Mouse (Mus musculus): Measurements from ENCODE around the gene Asic2. TPM values are rescaled to one million over a fixed set of nuclear protein-coding genes. Genes with fewer than 3 reads are reported as not detected.

Gene Asic2
- total RNA-seq, 2 experiments from 2014 or later: 82.0 to 86.5 TPM

DNA sequence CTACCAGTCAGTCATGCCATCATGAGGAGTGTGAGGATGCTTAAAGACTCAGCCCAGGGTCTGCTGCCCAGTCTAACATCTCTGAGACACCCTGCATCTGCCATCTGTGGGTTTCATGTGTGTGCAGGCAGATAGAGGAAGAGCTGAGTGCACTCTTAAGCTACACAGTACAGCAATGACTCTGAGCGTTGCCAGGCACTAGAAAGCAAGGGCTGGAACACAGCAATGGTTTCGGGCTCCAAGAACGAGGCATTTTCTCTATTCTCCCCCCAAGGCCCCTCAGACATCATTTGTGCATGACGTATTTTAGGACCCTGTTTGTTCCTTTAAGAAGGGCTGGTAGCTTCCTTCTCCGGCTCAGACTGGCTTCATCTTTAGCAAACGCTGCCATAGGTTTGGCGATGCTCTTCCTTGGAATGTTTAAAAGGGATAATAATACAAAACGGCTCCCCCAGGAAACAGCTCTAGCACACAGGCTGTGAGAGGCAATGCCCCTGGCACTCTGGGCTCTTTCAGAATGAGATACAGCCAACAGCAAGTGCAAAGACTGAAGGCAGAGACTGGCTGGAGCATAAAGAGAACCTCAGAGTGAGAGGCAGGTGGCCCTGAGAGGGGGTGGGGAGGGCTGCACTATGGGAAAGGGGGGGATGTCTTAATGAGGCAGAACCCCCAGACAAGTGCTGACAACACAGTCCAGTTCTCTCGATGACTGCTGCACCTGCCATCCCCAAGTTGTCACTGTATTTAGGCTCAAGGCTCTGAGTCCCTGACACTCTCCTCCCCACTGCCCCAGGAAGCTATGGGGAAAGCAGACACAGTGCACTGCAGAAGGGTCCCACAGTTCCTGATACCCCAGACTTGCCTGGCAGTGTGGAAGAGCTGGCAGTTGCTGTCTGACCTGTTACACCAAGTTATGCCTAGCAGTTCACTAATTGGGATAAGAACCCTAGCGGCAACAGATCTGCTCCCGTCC, 2.3 kb downstream of the Asic2 start:
- intact Hi-C loops (cut with DNase I): loop anchor here (5.0 to 10.0 kb wide), 2 partner anchors 191 to 329 kb away; no protein-coding TSS in a partner anchor
- DNase-seq (ENCODE audit: extremely low spot score in 1 of 2, low spot score in 2 of 2): peak; percentile 32 to 36

DNA sequence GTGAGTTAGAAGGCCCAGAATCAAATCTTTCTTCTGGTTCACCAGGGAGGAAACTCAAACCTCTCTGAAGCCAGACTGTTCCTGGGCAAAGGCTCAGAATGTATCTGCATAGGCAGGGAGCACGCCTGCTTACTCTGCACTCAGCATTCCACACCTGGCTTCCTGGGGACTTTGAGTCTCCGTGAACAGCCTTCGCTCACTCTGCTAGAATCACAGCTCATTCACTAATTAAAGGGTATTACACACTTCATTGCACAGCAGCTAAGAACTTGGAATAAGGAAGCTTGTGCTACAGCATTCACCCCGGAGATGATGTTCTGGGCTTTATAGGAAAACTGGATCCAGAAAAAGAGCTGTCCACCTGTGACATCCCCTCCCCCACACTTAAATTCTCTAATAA, 3.7 kb downstream of the Asic2 start:
- intact Hi-C loops (cut with DNase I): loop anchor here (10.0 kb wide), 1 partner anchor 190 kb away; no protein-coding TSS in a partner anchor
- DNase-seq (ENCODE audit: extremely low spot score in 1 of 2, low spot score in 2 of 2): no peak

DNA sequence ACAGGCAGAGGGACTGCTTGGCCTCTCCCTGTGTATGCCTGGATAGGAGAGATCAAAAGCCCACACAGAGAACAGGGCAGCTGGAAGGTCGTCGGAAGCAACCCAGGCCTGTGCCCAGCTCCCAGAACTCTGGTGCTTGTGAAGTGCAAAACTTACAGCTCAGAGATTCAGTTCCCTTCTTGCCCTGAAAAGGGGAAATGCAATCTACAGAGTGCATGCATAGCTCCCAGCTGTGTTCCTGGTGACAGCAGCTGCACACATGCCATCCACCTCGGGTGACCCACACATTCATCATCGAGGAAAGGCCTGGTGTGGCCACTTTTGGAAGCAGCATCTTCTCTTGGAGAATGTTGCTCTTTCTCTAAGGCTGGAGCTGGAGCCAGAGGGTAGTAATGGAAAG, 13.9 kb downstream of the Asic2 start:
- intact Hi-C loops (cut with DNase I): no loop called here
- no peak for DNase-seq (ENCODE audit: extremely low spot score in 1 of 2, low spot score in 2 of 2)

DNA sequence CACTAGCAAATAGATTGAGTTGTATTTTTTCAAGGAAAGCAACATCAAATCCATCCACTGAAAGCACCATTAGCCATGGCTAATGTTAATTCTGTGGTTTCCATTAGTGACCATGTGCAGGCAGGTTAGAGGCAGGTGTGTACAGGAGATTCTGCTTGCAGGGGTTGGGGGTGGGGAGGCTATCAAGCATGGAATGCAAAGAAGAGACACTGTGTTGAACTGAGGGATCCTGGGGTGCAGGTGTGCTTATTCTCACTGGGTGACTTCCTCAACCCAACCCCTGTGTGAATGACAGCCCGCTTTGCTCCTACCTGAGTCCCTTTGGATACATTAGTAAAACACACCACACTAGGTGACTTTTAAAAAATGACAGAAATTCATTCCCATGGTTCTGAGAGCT, 20.2 kb downstream of the Asic2 start:
- no peak for DNase-seq (ENCODE audit: extremely low spot score in 1 of 2, low spot score in 2 of 2)
- intact Hi-C loops (cut with DNase I): no loop called here

DNA sequence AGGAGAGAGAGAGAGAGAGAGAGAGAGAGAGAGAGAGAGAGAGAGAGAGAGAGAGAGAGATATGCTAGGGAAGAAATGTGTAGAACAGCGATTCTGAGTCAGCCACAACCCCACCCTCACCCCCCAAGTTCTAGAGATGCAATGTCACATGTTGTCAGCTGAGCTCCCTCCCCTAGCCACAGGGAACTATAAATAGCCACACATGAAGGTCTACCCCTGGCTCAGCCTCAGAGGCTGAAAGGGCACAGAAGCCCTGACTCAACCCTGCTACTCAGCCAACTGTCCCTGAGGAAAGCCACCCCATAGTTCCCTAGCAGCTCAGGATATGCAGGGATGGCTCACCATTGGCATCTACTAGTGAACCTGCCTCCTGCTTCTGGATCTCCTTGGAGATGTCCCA, 26.1 kb downstream of the Asic2 start:
- no peak for DNase-seq (ENCODE audit: extremely low spot score in 1 of 2, low spot score in 2 of 2)
- intact Hi-C loops (cut with DNase I): no loop called here

DNA sequence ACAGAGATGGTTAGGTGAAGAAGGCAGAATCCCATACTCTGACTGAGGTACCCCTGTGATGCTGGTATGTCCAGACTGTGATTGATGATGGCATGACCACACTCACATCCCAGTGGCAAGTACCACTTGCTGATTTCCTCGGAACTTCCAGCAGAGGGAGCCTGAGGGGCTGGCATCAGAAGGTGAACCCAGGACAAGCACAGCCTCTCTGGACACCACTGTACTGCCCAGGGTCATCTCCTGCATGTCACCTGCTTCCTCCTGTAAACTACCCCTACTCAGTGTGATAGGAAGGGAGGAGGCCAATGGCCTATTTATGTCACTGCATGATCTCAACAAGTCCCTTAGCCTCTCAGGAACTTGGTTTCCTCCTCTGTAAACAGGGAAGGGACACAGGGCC, 27.3 kb downstream of the Asic2 start:
- DNase-seq (ENCODE audit: extremely low spot score in 1 of 2, low spot score in 2 of 2): peak in 1 of 2 experiments; percentile 37
- intact Hi-C loops (cut with DNase I): no loop called here

DNA sequence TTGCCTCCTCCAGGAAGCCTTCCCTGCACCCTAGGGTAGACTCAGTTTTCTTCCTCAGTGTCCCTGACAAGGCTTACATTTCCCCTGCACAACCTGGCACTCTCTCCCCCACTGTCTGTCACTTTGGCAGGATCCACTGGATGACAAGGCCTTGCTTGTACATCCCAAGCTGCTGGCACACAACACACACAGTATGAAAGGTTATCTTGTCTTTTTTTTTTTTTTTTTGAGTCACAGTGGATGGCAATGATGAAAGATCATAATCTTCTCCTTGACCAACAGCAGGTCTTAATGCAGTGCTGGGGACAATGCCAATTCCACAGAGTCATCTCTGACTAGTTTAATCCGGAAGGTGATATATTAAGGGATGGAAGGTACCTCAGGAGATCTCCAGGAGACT, 30.7 kb downstream of the Asic2 start:
- no peak for DNase-seq (ENCODE audit: extremely low spot score in 1 of 2, low spot score in 2 of 2)
- intact Hi-C loops (cut with DNase I): no loop called here

DNA sequence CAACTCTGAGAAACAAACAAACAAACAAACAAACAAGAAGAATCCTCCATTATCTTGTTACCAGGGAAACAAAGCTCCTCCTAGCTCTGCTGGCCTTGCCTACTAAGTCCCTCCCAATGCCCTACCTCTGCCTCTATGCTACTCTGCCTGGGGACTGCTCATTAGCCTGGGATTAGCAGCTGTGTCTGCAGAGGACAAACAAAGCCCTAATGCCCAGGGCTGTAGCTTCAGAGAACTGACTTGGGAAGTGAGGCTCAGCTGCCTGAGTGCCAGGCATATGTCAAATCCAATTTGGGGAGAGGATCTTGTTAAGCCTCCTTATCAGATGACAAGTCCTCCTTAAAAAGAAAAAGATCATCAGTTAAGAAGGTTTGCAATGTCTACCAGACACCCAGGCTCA, 41.9 kb downstream of the Asic2 start:
- no peak for DNase-seq (ENCODE audit: extremely low spot score in 1 of 2, low spot score in 2 of 2)
- intact Hi-C loops (cut with DNase I): no loop called here

DNA sequence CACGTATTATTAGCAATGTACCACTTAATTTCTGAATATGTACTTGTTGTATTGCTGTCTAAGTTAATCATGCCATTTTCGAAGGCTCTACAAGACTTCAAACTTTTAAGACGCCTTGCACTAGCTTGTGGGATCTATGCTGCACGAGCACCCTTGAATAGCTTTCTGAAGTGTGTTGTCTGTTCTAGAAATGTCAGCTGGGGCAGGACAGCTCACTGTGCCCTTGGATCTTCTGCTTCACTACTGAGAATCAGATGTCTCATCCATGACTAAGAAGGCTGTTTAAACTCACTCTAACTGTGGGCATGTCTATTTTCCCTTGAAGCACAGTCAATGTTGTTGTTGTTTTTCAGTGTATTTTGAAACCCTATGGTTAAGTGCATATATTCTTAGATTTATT, 44.6 kb downstream of the Asic2 start:
- intact Hi-C loops (cut with DNase I): no loop called here

DNA sequence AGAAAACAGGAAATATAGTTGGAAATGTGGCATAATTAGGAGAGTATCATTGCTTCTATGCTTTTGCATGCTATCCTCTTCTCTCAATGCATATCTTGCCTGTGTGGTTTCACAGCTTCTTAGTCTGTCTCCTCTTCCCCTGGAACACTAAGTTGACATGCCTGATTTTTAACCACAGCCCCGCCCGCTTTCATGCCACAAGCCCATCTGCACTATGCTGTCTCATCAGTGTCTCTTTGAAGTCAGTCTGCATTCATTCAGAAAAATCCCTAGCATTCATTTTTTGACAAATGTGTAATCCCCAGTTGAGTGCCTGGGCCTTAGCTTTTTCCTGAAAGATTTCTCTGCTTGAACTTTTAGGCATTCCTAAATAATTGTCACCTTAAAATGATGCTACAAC, 45.2 kb downstream of the Asic2 start:
- DNase-seq (ENCODE audit: extremely low spot score in 1 of 2, low spot score in 2 of 2): no peak
- intact Hi-C loops (cut with DNase I): no loop called here

More for the DNA sequence above, 44.6 kb downstream of the Asic2 start:
- DNase-seq (ENCODE audit: extremely low spot score in 1 of 2, low spot score in 2 of 2): no peak

DNA sequence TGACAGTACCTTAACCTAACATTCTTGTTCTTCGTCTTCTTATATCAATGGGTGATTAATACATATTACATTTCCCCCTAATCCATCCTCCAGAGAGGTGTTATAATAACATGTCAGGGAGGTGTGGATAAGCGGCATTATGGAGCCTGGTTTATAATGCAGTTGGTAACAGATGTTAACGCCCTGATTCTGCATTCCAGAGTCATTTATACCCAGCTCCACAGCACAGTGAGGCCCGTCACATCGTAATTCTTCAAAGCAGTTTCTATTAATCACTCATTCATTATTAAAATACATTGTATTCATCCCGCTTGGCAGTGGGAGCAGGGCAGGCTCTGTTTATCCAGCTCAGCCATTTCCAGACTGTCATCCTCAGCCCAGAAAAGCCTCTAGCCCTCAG, 52.8 kb downstream of the Asic2 start:
- DNase-seq (ENCODE audit: extremely low spot score in 1 of 2, low spot score in 2 of 2): no peak
- intact Hi-C loops (cut with DNase I): no loop called here

DNA sequence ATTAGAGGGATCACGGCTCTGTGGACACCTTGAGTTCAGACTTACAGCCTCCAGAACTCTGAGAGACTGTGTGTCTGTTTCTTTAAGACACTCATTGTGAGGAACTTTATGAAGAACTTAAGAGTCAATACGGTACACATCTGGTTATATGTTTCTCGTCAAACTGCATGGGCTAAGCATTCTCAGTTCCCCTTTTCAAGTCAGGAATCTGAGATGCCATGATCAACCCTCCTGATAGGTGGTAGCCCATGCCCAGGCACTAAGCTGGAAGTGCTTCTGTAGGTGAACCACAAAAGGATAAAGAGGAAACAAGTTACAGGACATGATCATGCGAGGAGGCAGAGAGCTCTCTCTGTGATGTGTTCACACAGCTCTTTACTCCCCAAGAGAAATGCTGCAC, 55.2 kb downstream of the Asic2 start:
- intact Hi-C loops (cut with DNase I): no loop called here
- DNase-seq (ENCODE audit: extremely low spot score in 1 of 2, low spot score in 2 of 2): no peak

DNA sequence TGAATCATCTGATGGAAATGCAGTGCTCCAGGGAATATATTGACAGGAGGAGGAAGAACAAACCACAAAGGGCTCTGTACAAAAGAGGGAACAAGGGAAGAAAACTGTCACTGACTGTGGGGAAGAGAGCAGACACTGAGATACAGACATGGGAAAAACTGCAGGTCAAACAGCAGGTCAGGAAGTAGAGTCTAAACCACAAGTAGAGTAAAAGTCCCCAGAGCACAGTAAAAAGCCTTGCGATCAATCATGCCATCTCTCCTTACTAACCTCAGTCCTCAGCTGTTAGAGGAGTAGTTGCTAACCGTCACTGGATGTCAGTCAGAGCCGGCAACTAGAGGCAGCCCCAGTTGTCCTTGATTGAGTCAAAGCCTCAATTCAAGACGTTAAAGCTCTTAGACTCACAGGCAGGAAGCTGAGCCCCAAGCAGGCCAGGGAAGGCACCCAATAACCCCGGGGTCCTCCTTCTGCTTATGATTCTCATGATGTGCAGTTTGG, 58.8 kb downstream of the Asic2 start:
- DNase-seq (ENCODE audit: extremely low spot score in 1 of 2, low spot score in 2 of 2): no peak
- intact Hi-C loops (cut with DNase I): no loop called here

DNA sequence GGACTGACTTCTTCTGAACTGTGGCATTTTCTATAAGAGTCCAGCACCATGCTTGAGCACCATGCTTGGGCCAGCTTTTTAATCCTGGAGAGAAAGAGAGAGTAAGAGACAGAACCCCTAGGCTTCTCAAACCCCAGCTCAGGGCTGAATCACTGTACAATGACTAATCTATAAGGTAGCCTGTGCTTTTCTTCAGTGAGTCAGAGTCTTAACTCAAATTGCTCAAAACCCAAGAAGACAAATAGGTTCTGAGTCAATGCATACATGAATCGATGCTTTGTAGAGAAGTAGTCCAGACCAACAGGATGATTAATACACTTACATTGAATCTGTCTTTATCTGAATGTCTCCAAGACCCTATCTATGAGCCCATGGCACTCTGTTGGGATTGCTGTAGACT, 59.5 kb downstream of the Asic2 start:
- intact Hi-C loops (cut with DNase I): no loop called here
- DNase-seq (ENCODE audit: extremely low spot score in 1 of 2, low spot score in 2 of 2): no peak

DNA sequence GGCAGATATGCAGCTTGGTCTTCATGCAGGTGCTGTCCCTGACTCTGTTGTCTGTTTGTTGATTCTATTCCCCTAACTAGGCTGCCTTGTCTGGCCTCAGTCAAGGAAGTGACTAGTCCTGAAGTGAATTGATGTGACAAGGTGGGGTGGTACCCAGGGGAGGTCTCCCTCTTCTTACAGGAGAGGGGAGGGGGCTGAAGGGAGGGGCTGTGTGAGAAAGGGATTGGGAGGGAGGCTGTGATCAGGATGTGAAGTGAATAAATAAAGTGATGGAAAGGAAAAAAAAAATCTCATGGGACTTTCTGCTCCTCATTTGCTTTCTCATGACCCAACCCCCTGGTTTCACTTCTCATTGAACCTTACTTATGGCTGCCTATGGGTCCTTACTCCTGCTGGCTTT, 65.9 kb downstream of the Asic2 start:
- no peak for DNase-seq (ENCODE audit: extremely low spot score in 1 of 2, low spot score in 2 of 2)
- intact Hi-C loops (cut with DNase I): no loop called here

DNA sequence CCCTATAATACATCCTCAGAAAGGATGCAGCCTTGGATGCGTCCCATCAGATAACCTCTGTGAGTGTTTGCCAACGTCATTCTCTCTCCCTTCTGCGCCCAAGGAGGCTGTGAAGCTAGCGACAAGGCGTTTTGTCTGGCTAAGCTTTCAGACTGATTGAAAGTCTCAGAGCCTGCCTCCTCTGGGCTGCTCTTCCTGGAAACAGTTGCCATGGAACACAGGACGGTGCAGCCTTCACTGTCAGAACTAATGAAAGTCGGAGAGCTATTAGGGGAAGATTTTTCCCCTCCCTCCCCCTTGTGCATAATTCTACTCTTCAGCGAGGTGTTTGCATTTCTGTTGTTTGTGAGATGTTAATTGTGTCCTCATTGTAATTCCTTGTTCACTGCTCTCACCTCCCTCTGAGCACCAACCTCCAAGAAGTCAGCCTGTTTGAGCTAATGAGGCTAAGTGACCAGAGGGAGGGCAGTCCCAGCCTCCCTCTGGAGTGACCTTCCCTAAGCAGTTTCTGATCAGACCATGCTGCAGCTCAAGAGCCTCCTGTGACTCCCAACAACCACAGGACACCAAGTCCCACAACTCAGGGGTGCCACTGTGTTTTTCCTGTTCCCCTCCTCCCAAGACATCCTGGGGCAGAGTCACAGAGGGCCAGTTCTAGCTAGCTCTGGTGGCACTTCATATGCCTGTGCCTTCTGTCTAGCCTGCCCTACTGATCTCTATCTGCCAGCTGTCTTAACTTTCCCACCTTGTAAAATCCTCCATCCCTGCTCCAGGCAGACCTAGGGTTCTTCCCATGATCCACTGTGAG, 70.5 kb downstream of the Asic2 start:
- DNase-seq (ENCODE audit: extremely low spot score in 1 of 2, low spot score in 2 of 2): peak; percentile 24 to 53

DNA sequence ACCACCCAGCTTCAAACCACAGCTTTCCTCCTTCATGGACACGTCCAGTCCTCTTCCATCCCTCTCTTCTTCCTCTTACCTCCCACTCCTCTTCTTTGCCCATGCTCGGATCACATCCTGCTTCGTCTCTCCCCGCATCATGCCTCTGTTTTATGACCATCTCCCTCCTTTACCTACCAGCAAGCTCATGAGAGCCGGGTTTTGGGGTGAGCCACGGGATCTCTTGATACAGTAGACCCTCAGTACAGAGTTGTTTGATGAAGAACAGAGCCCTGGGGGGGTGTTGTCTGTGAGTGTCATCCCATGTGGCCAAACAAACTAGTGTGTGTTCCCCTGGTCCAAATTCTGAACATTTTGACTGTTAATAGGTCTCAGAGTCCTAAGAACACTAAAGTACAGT, 71.7 kb downstream of the Asic2 start:
- no peak for DNase-seq (ENCODE audit: extremely low spot score in 1 of 2, low spot score in 2 of 2)
- intact Hi-C loops (cut with DNase I): no loop called here

More for the DNA sequence above, 70.5 kb downstream of the Asic2 start:
- intact Hi-C loops (cut with DNase I): no loop called here

DNA sequence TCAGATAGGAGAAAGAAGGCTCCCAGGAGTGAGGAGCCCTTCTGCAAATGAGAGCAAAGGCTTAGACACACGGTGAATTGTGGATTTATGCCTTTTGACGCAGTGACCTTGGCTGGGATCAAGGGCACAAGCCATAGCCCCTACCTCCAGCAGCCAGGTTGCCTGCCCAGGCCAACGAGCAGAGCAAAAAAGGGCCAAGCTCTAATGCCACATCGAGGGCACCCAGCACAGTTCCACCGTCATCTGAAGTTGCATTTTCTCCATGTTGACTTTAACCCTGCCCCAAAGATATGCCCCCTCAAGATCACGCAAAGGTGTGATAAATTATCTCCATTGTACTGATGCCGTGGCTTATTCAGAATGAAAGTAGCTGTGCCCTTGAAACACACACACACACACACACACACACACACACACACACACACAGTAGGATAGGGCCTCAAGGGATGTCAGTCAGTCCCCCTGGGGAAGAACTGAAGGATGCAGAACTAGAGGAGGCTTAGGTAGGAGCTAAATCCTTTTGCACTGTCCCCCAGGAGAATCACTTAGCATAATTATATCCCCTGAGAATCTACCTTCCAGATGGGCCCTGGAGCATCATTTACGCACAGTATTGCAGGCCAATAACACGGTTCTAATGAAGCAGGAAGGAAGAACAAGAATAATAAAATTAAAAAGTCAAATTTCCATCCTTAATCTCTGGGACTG, 96.6 kb downstream of the Asic2 start:
- intact Hi-C loops (cut with DNase I): no loop called here
- no peak for DNase-seq (ENCODE audit: extremely low spot score in 1 of 2, low spot score in 2 of 2)

All from left cerebral cortex, postnatal 10 days (tissue).